Mouse (Mus musculus) cortical plate, adult 2 months (tissue): Measurements from ENCODE around the gene Zfp180.

Experiments used
- CTCF ChIP-seq: fragments of 200-500 bp; IDR thresholded peaks from 2 replicates; pipeline ENCODE4 v1.5.1; 2011; ENCODE audit warnings: mild to moderate bottlenecking, control low read depth, low read length; ENCODE audit not compliant: insufficient read depth; ENCODE audit errors: extremely low read depth
- POLR2A ChIP-seq: fragments of 200-500 bp; IDR thresholded peaks from 2 replicates; pipeline ENCODE4 v1.6.1; 2011; ENCODE audit warnings: mild to moderate bottlenecking, low read length, control low read depth; ENCODE audit not compliant: insufficient read depth; ENCODE audit errors: extremely low read depth

DNA sequence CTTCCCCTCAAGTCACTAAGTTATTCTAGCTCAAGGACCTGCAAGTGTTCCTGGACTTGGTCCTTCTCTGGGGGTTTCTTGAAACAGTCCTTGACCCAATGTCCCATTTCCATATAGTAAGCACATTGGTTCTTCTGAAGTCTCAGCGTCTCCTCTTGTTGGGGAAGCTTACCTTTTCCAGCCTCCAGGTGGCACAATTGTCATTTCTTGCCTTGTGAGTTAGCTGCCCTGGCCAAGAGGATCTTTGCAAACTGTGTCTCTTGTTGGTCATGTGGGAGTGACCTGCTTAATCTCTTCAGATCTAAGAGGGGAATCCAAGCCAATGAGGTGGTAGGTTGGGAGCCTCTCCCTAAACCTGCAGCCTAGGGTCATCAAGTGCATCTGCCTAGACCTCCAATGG lies 71.5 kb downstream of the Zfp180 start:
- TF ChIP-seq POLR2A = no peak
- no peak for TF ChIP-seq CTCF
